Mouse (Mus musculus): ENCODE data around the gene Hacl1.
"Not testable (repeated sequence)": the region's sequence is repeated elsewhere in the genome, so short reads cannot be mapped to it uniquely, and the experiment has no call there.

The Hacl1 gene

DNA sequence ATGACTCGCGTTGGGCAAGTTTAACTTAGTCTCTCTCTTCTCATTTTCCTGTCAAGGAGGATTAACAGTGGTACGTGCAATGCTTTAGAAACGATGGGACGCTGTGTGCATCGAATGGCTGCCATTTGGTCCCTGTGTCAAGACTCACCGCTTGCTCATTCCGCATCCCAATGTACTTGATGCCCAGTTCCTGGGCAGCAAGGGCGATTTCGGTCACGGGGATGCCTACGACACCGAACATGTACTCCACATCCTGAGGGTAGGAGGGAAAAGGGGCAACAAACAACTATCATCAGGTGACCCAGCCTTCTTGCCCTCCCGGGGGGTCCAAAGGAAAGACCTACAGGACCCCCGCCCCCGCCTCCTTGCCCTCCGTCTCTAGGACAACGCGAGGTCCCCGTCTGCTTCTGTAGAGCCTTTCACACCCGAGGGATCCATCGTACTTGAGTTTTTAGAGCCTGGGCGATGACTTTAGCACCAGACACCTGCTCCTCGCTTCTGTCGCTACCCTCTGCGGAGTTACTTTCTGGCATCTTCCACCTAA, 668 bp downstream of the Hacl1 start, which contains the start of gene Gm49387:
Gene Gm49387, minus strand, starts transcription at position 533 of the 544 bp plus-strand sequence.
- DNase-seq (ENCODE audit: low spot score) = no peak

DNA sequence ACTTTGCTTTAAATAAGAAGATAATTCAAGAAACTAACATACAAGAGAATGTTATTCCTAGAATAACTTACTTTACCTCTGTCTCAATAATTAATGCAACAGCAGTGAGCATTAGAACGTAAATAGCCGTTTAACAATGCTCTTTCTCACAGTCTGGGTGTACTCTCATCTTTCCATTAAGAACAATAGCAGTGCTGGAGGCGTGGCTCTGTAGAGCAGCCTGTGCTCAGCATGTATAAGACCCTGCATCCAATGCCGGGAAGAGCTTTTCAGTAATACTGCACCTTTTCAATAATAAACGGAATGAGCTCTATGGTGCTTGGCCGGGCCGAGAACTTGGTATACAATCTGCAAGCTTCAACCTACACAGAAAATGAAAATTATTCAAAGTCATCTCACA, 10.4 kb downstream of the Hacl1 start:
- no peak for DNase-seq (ENCODE audit: low spot score)

DNA sequence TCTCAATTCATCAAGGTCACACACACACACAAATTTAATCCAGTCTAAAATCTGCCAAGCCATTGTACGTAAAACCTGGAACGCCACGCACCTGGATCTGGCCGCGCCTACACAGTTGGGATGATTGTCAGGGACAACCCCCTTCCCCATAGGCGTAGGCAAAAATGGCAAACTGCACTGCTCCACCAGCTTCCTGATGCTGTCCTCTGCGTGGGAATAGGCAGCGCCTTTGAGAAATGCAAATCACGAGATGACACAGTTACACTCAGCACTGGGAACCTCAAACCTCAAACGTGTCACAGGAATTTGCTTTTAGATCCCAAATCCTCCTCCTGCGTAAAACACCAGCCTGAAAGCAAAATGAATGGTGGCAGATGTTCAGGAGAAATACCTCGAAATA, 18.3 kb downstream of the Hacl1 start:
- no peak for DNase-seq (ENCODE audit: low spot score)

DNA sequence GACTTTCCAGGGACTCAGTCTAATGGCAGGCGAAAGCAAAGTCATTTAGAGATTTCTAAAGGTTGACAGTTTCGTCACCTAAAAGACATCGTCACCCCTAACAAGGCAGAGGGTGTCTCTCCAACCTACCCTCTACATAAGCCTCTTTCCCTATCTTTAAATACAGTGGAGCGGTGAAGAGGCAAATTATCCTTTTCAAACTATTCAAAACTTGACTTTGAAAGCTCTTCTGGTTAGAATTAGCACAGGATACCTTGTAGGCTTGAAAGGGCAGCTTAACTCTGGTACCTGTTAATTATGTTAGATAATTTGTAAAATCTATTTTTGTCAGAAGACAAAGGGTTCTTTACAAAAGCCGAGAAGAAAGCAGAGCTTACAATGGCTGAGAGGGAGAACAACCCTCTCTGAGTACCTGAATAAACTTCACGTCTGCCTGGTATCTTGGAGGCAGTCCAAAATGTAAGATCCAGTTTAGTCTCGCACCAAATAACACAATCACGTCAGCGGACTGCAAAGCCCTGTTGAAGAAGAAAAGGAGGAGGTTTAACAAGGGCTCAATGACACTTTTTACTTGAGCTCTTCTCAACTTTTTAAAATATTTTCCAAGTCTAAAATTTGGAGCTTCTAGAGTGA, 20.4 kb downstream of the Hacl1 start:
- DNase-seq (ENCODE audit: low spot score) = no peak

DNA sequence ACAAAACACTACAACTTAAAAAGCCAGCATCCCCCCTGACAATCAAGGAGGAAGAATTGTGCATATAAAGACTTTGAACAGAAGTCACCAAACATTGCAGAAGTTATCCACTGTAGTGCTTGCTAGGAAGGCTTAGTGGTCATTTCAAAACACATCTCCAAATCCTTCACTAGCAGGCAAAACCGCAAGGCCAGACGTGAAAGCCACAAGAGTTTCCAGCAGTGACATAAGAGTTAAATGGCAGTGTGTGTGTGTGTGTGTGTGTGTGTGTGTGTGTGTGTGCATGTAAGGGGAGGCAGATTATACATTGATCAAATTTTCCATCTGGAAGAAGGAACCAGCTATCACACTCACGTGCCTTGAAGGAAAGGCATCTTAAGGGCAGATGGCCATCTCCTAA, 23.1 kb downstream of the Hacl1 start:
- DNase-seq (ENCODE audit: low spot score) = no peak

DNA sequence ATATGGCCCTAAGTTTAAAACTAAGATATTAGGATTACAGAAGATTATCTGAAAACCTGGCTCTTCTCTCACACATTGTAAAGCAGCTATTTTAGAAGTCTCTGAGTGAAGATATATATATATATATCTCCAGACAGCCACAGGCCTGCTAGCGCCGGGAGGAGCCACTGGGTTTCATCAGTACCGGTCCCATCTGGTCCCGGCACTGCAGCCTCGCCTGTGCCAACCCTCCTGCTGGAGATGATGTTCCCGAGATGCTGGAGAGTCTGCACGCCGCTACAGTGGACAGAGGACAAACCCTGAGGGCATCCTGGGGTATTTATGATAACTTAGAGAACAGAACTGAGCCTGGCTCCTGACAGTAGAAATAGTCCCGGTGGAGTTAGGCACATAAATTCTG, 23.9 kb downstream of the Hacl1 start:
- no peak for DNase-seq (ENCODE audit: low spot score)

DNA sequence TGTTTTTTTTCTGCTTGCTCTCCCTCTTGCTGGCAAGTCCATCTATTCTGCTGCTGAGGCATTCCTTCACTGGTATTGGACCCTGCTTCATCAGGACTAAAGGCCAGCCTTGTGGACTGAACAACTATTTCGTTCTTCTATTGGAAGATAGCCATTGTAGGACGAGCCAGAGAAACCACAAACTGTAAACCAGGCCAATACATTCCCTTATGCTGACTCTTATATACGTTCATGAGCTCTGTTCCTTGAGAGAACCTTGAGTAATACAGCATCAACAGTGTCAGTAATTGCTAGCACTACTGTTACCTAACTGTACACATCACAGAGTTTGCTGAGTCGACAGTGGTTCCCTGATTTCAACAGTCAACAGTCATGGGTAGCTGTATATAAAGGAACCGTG, 27.4 kb downstream of the Hacl1 start:
- DNase-seq (ENCODE audit: low spot score) = no peak

DNA sequence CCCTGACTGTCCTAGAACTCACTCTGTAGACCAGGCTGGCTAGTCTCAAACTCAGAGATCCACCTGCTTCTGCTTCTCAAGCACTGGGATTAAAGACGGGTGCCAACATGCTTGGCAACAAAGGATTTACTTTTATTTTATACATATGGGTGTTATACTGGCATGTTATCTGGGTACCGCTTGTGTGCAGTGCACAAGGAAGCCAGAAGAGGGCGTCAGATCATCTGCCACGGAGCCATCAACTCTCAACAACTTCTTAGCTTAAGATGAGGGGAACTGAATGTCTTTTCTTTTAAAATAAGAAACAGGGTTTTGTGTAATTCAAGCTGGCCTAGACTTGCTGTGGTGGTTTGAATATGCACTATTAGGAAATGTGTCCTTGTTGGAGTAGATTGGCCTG, 29.1 kb downstream of the Hacl1 start:
- no peak for DNase-seq (ENCODE audit: low spot score)

DNA sequence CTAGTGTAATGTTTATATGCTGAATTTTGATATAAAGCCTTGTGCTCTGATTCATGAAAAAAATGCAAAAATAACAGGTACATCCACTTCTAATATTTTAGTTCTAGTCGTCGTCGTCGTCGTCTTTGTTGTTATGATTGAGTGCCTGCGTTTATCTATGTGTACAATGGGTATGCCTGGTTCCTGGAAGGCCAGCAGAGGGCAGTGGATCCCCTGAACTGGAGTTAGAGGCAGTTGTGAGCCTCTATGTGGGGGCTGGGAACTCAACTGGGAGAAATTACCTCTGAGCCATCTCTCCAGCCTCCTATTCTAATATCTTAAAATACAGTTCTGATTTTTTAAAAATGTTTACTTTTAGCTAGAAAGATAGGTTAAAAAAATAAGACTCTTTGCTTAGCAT, 35.6 kb downstream of the Hacl1 start:
- no peak for DNase-seq (ENCODE audit: low spot score)

DNA sequence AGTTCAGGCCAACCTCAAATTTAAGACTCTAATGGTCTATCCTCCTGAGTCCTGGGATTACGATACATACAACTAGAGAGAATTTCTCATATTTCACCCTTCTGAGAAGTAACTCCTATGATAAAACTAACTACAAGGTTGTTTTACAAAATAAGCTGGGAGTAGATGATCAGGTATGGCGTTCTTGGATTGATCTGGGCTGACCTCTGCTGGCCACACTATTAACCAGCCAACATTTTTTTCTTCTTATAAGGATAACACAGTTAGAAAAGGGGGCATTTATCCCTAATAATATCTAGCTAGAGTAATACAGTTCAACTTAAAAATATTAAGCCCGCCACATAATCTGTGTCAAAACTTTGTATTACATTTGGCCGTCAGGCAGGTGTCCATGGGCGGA, 36.2 kb downstream of the Hacl1 start:
- DNase-seq (ENCODE audit: low spot score) = no peak

DNA sequence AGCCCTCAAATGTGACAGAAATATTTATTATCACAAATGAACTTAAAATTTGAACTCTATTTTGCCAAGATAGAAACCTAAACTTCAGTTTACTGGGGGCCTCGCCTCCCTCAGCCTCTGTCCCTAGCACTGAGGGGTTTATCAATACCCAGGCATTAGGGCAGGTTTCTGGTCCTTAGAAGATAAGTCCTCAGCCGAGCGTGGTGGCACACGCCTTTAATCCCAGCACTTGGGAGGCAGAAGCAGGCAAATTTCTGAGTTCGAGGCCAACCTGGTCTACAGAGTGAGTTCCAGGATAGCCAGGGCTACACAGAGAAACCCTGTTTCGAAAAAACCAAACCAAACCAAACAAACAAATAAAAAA, 38.5 kb downstream of the Hacl1 start:
- not testable (repeated sequence) for DNase-seq (ENCODE audit: low spot score)

DNA sequence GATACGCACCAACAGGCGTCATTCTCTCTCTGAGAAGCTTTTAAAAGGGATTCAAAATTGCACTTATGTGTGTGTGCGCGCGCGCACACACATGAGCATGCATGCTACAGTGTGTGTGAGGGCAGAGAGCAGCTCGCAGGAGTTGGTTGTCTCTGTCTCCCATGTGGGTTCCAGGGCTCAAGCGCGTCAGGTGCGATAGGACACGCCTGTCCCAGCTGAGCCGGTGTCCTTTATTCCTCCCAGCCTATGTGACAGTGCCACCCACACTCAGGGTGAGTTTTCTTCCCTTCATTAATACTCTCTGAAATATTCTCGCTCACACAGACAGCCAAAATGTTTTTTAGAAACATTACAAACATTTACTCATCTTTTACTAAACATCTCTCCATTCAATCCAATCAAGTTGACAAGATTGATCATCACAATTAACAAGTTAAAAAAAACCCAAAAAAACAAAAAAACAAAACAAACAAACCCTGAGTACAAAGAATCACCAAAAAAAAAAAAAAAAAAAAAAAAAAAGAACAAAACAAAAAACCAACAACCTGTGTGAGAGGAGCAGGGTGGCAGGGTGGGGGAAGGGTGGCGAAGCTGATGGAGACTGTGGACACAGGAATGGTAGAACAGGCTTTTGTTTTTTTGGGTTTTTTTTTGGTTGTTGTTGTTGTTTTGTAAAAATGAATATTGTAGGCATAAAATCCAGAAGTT, 39.0 kb downstream of the Hacl1 start:
- no peak for DNase-seq (ENCODE audit: low spot score)

DNA sequence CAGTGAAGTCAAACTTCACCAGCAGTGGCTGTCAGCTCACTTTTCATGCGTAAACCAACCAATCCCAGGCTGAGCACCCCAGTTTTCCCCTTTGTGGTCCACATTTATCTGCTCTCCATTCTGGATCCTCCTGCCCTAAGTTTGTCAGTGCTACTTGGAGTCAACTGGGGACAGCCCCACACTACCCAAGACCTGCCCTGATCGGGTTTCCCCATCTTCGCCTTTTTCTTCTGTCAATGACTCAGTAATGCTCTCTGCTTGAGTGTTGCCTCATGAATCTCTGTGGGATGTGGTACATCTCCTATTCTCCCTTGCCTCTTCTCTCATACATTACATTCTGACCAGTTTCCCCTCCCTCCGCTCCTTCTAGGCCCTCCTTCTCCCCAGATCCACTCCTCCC, 43.6 kb downstream of the Hacl1 start:
- DNase-seq (ENCODE audit: low spot score) = no peak

DNA sequence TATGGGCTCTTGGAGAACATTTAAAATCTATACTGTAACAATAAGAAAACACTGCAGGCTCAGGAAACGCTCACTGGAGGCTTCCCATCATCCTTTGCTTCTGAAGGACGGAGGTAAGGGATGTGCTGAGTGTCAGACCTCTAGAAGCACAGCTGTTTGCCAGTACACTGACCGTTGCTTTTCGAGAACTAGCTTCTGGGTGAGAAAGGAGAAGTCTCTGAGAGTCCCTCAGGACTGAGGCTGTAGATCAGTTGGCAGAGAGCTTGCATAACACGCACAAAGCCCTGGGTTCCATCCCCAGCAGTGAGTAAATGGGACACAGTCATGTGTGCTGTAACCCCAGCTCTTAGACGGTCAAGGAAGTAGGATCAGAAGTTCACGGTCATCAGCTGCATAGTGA, 44.7 kb downstream of the Hacl1 start:
- DNase-seq (ENCODE audit: low spot score) = no peak

DNA sequence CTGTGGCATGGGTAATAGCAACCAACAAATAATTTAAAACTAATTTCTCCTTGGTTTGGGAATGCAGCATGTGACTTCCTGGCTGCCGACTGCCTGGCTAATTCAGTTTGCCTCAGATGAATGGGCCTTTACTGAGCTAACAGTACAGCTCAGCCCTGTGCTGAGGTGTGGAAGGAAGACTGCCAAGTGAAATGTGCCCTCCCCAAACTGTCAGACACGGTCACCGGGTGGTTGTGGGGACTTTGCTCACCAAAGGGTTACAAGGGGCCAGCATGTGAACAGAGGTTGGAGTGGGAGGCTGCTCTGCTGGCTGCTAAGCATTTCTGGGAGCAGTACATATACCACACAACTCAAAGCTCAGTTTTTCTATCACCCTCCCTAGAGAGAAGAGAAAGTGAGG, 46.4 kb downstream of the Hacl1 start:
- DNase-seq (ENCODE audit: low spot score) = no peak

DNA sequence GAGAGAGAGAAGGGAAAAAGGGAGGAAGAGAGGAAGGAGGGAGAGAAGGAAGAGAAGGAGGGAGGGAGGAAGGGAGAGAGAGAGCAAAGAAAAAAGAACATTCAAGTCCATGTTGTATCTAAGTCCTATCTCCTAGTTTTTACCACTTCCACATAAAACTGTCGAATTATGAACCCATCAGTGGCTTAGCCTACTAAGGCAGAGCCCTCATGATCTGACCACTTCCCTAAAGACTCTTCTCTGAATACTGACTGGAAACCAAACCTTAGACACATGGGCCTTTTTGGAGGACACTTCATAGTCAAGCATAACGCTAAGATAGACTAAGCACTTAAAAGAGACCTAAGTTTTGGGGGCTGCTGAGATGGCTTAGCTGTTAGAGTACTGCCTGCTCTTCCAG, 48.0 kb downstream of the Hacl1 start:
- no peak for DNase-seq (ENCODE audit: low spot score)

DNA sequence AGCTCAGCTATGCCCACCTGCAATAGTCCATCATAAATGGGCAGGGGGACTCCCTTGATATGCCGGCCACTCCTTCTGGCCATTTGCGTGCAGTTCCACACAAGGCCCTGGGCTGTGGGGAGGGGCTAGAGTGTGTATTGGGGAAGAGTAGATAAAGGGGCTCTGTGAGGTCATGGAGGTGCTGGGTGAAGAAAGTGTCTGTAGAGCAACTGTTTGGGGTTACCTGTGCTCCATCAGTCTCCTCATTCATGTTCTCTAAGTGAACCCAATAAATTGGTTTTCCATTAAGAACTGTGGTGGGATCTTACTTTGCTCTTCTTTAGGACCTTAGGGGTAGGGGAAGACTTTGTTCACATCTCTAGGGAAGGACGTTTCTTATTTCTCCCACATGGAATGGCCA, 49.8 kb downstream of the Hacl1 start, which contains the start of gene Colq:
Gene Colq, minus strand, starts transcription at position 101 of the 400 bp plus-strand sequence.
- DNase-seq (ENCODE audit: low spot score) = no peak

DNA sequence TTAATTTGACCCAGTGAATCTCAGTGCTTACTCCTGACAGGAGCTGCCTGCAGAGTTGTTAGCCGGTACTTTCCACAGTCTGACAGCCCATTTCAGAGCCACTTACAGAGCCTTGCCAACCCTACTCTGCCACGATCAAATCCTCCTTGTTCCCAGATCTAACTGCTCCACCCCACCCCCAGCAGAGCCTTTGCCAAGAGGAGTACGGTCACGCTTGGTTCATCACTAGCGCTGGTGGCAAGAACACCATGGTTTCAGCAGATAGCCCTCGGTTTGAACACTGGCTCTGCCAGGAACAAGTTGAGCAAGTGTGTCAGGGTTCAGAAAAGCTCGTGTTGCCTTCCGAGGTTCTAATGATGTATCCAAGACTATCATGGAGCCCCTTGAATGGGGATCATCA, 54.6 kb downstream of the Hacl1 start:
- no peak for DNase-seq (ENCODE audit: low spot score)

DNA sequence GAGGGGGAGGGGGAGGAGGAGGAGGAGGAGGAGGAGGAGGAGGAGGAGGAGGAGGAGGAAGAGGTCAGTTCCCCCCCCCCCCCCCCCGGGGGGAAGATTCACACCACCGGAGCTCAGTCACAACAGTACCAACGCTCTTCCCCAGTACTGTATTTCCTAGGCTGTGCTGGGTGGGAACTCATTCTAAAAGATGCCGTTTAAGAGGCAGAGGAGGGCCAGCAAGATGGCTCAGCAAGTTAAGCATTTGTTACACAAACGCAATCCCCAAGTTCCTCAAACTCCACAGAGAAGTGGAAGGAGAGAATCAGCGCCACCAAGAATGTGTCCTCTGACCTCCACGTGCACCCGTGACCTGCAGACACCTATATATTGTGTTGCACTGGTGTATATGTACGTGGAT, 58.0 kb downstream of the Hacl1 start:
- DNase-seq (ENCODE audit: low spot score) = no peak

DNA sequence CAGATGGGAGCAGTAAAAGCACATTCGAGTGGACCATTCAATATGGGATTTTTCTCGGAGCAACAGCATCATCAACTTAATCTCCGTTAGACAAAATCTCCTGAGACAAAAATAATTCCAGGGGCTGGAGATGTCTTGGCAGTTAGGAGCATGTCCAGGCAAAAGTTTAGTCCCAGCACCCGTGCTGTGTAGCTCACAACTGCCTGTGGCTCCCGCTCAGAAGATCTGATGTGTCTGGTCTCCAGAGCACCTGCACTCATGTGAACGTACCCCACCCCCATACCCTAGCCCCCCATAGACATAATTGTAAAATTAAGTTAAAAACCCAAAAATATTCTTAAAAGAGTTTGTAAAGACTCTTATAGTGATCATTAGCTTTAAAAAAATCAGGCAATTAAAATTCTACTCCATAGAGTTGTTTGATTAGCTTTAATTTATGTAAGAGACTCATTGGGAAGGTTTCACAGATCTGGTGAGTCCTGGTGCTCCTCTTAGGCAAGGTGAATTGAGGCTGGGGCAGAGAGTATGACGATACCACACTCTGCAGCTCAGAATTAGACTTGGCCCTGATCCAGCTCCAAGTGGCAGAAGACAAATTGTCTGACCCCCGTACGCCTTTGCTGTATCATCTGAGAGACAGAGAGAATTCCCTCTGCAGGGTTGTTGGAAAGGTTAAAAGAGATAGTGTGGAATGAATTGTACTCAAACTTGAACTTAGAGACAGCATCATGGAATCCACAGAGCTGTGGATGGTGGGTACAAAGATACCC, 62.9 kb downstream of the Hacl1 start:
- DNase-seq (ENCODE audit: low spot score) = no peak

DNA sequence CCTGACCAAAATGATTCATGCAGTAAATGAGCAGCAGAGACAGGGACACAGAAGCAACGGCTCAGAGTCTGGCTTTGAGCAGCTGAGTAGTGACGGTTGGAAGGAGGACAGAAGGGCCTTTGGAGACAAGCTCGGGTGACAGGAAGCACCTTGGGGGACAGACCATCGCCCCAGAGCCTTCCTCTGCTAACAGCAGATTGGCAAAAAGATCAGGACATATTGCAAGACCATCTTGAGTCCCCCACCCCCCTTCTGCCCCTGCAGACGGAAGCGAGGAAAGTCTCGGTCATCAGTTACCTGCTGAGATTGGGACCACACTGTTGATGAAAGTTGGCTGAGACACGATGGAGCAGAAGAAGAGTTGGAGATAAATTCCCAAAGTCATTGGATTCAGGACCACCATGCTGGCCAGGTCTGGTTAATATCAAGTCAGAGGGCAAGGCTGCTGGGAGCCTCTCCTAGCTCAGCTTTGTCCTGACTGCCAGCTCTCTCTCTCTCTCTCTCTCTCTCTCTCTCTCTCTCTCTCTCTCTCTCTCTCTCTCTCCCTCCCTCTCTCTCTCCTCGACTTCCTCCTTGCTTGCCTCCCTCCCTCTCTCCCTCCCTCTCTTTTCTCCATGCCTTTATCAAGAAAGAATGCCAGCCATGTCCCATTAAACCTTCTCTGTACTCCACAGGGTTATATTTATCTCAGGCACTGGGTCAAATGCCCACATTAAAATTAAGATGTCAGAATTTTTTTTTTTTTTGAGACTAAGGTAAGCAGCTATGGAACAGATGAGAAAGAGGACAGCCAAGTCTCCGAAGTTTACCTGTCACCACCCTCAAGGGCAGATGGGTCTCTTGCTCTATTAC, 64.0 kb downstream of the Hacl1 start:
- no peak for DNase-seq (ENCODE audit: low spot score)

DNA sequence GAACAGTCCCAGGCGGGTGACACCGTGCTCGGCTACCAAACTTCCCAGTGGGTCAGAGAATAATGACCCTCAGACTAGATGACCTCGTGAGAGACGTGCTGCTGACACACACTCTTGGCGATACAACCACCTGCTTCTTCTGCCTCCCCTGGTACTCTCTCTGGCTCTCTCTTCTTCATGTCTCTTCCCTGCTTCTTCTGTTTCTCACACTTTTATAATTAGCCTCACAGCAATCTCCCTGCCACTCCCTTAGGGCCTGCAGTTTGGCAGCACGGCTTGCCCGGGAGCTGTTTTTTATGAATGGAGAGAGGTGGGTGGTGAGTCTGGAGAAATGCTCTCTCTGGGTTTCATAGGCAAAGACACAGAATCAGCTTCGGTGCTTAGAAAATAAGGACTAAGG, 65.2 kb downstream of the Hacl1 start:
- no peak for DNase-seq (ENCODE audit: low spot score)

Measured in ovary, adult 18-20 months (tissue).